Mouse (Mus musculus) kidney, embryonic 14.5 days (tissue): Measurements from ENCODE around the gene Megf9. TPM values are rescaled to one million over a fixed set of nuclear protein-coding genes. Genes with fewer than 3 reads are reported as not detected.

Experiments
- ATAC-seq: fragments of 200-750 bp; cut with Nextera tagmentation; 2 replicates; pipeline ENCODE4 v1.8.0; 2017; ENCODE audit warnings: moderate number of reproducible peaks, mild to moderate bottlenecking, moderate TSS enrichment, moderate library complexity; ENCODE audit not compliant: low FRiP score, low TSS enrichment
- H3K27ac ChIP-seq: fragments of 300-500 bp; sonication (generic); 2 replicates; pipeline ENCODE4 v1.5.1; 2014; ENCODE audit warnings: low read depth, mild to moderate bottlenecking, low read length, moderate library complexity, mixed read lengths
- H3K27me3 ChIP-seq: fragments of 300-500 bp; sonication (generic); 2 replicates; pipeline ENCODE4 v1.6.1; 2014; ENCODE audit warnings: mild to moderate bottlenecking, low read length; ENCODE audit not compliant: control insufficient read depth, insufficient read depth
- H3K36me3 ChIP-seq: fragments of 300-500 bp; sonication (generic); 2 replicates; pipeline ENCODE4 v1.6.1; 2014; ENCODE audit warnings: low read length, mixed read lengths; ENCODE audit not compliant: control insufficient read depth, insufficient read depth
- H3K4me1 ChIP-seq: fragments of 300-500 bp; sonication (generic); 2 replicates; pipeline ENCODE4 v1.6.1; 2014; ENCODE audit warnings: low read length, mixed read lengths; ENCODE audit not compliant: control insufficient read depth, insufficient read depth
- H3K4me2 ChIP-seq: fragments of 300-500 bp; sonication (generic); replicated peaks from 2 replicates; pipeline ENCODE4 v1.6.1; 2014; ENCODE audit warnings: low read depth, mild to moderate bottlenecking, low read length
- H3K4me3 ChIP-seq: fragments of 300-500 bp; sonication (generic); 2 replicates; pipeline ENCODE4 v1.5.1; 2014; ENCODE audit warnings: mild to moderate bottlenecking, low read length
- H3K9ac ChIP-seq: fragments of 300-500 bp; sonication (generic); 2 replicates; pipeline ENCODE4 v1.6.1; 2014; ENCODE audit warnings: low read depth, mild to moderate bottlenecking, low read length, moderate library complexity
- H3K9me3 ChIP-seq: fragments of 300-500 bp; sonication (generic); 2 replicates; pipeline ENCODE4 v1.6.1; 2016; ENCODE audit warnings: low read length; ENCODE audit not compliant: control insufficient read depth
- WGBS: fragments of 180-500 bp; shearing (Covaris S2); extraction: QIAGEN DNeasy Blood & Tissue Kit; methylation state at CpG from one replicate; pipeline ENCODE4 v1.1.7; 2014; 5-methylcytosine and 5-hydroxymethylcytosine counted together
- polyA plus RNA-seq: library from polyadenylated mRNA; unstranded; fragments of >200 nt; fragmentation: Nextera tagmentation; extraction: Ambion mirVana; gene quantifications from 2 replicates; pipeline ENCODE4 v1.2.1, GENCODE M21; 2014

The Megf9 gene
- 13.9 and 21.1 TPM in 2 replicates for polyA plus RNA-seq

GRCm38 (mm10) chr4:70534891-70535269, at the start of gene Megf9:
TSS of gene Megf9 (minus strand) at chr4:70534995.
- peak within 1 kb of the TSS; percentile 79 for H3K9ac ChIP-seq
- H3K27me3 ChIP-seq, result no peaks in the 10 kb centered on the region
- H3K36me3 ChIP-seq, result no peaks in the 10 kb centered on the region
- no peaks in the 10 kb centered on the region for H3K9me3 ChIP-seq
- H3K4me3 ChIP-seq, result peak within 1 kb of the TSS; percentile 78
- peaks cover 15% of the 10 kb centered on the region for H3K4me1 ChIP-seq
- WGBS, result under 1% methylated on average over 46 of the region's 46 CpGs
- peak within 1 kb of the TSS; percentile 85 for H3K4me2 ChIP-seq
- peak; percentile 96 for ATAC-seq
- peak within 1 kb of the TSS; percentile 91 for H3K27ac ChIP-seq

- 43% methylated on average over 3 of the region's 3 CpGs for WGBS
- no peak overlapping the region for H3K9ac ChIP-seq
These were observed 44.9 kb upstream of the Megf9 start for GRCm38 (mm10) chr4:70579654-70580053.

GRCm38 (mm10) chr4:70578301-70578700, 43.5 kb upstream of the Megf9 start:
- H3K4me3 ChIP-seq, result no peak overlapping the region
- no peak for ATAC-seq
- H3K27ac ChIP-seq, result no peak overlapping the region
- no peak overlapping the region for H3K9ac ChIP-seq
- H3K36me3 ChIP-seq, result no peaks in the 10 kb centered on the region
- H3K9me3 ChIP-seq, result no peaks in the 10 kb centered on the region
- no peak overlapping the region for H3K4me2 ChIP-seq
- no peaks in the 10 kb centered on the region for H3K4me1 ChIP-seq
- H3K27me3 ChIP-seq, result no peaks in the 10 kb centered on the region
- WGBS, result 80% methylated on average over 3 of the region's 3 CpGs

More at GRCm38 (mm10) chr4:70579654-70580053, 44.9 kb upstream of the Megf9 start:
- no peaks in the 10 kb centered on the region for H3K27me3 ChIP-seq
- H3K4me3 ChIP-seq, result no peak overlapping the region
- H3K27ac ChIP-seq, result no peak overlapping the region
- H3K9me3 ChIP-seq, result no peaks in the 10 kb centered on the region
- ATAC-seq, result no peak
- H3K36me3 ChIP-seq, result no peaks in the 10 kb centered on the region
- H3K4me1 ChIP-seq, result no peaks in the 10 kb centered on the region
- no peak overlapping the region for H3K4me2 ChIP-seq

- no peaks in the 10 kb centered on the region for H3K27me3 ChIP-seq
- H3K4me2 ChIP-seq, result no peak overlapping the region
- no peak for ATAC-seq
- H3K9me3 ChIP-seq, result no peaks in the 10 kb centered on the region
- no peaks in the 10 kb centered on the region for H3K4me1 ChIP-seq
- H3K9ac ChIP-seq, result no peak overlapping the region
- H3K27ac ChIP-seq, result no peak overlapping the region
- no peak overlapping the region for H3K4me3 ChIP-seq
- H3K36me3 ChIP-seq, result no peaks in the 10 kb centered on the region
These were observed 41.3 kb upstream of the Megf9 start for GRCm38 (mm10) chr4:70576096-70576495.

GRCm38 (mm10) chr4:70573926-70574325, 39.1 kb upstream of the Megf9 start:
- WGBS, result 71% methylated on average over 2 of the region's 2 CpGs

GRCm38 (mm10) chr4:70553888-70554287, 19.1 kb upstream of the Megf9 start:
- no peak for ATAC-seq
- Histone ChIP-seq H3K9ac (no peak overlapping the region), H3K36me3 (no peaks in the 10 kb centered on the region), H3K4me1 (0 out of 2 replicates have a peak, but pooled peaks cover 4% of the 10 kb centered on the region), H3K27ac (no peak overlapping the region), H3K27me3 (no peaks in the 10 kb centered on the region), H3K4me2 (no peak overlapping the region), H3K9me3 (no peaks in the 10 kb centered on the region), H3K4me3 (no peak overlapping the region)
- WGBS, result 71% methylated on average over 2 of the region's 2 CpGs

More at GRCm38 (mm10) chr4:70573926-70574325, 39.1 kb upstream of the Megf9 start:
- Histone ChIP-seq H3K36me3 (no peaks in the 10 kb centered on the region), H3K9ac (no peak overlapping the region), H3K9me3 (no peaks in the 10 kb centered on the region), H3K27ac (no peak overlapping the region), H3K4me2 (no peak overlapping the region), H3K4me3 (no peak overlapping the region), H3K4me1 (no peaks in the 10 kb centered on the region), H3K27me3 (no peaks in the 10 kb centered on the region)
- no peak for ATAC-seq

- H3K27ac ChIP-seq, result no peak overlapping the region
- 0 out of 2 replicates have a peak, but pooled peaks have one; percentile 52 for ATAC-seq
- no peak overlapping the region for H3K4me3 ChIP-seq
- H3K4me1 ChIP-seq, result 0 out of 2 replicates have a peak, but pooled peaks cover 4% of the 10 kb centered on the region
- H3K9me3 ChIP-seq, result no peaks in the 10 kb centered on the region
- H3K4me2 ChIP-seq, result no peak overlapping the region
- no peaks in the 10 kb centered on the region for H3K27me3 ChIP-seq
- H3K9ac ChIP-seq, result no peak overlapping the region
- 62% methylated on average over 5 of the region's 5 CpGs for WGBS
- no peaks in the 10 kb centered on the region for H3K36me3 ChIP-seq
These were observed 18.5 kb upstream of the Megf9 start for GRCm38 (mm10) chr4:70553230-70553797.

- H3K9ac ChIP-seq, result no peak overlapping the region
These were observed 17.3 kb upstream of the Megf9 start for GRCm38 (mm10) chr4:70552120-70552519.

GRCm38 (mm10) chr4:70547411-70548148, 12.8 kb upstream of the Megf9 start:
- Histone ChIP-seq H3K4me3 (no peak overlapping the region), H3K4me1 (0 out of 2 replicates have a peak, but pooled peaks cover 4% of the 10 kb centered on the region), H3K4me2 (no peak overlapping the region), H3K9ac (no peak overlapping the region), H3K27ac (no peak overlapping the region), H3K27me3 (no peaks in the 10 kb centered on the region), H3K36me3 (no peaks in the 10 kb centered on the region), H3K9me3 (no peaks in the 10 kb centered on the region)
- ATAC-seq, result no peak
- 91% methylated on average over 8 of the region's 8 CpGs for WGBS

More at GRCm38 (mm10) chr4:70552120-70552519, 17.3 kb upstream of the Megf9 start:
- no peaks in the 10 kb centered on the region for H3K27me3 ChIP-seq
- H3K4me3 ChIP-seq, result no peak overlapping the region
- peak; percentile 68; the same call in 1 of the 2 replicates for ATAC-seq
- H3K27ac ChIP-seq, result no peak overlapping the region
- no peaks in the 10 kb centered on the region for H3K9me3 ChIP-seq
- no peak overlapping the region for H3K4me2 ChIP-seq
- no peaks in the 10 kb centered on the region for H3K36me3 ChIP-seq
- WGBS, result 43% methylated on average over 4 of the region's 4 CpGs
- 0 out of 2 replicates have a peak, but pooled peaks cover 4% of the 10 kb centered on the region for H3K4me1 ChIP-seq
